Mouse (Mus musculus) midbrain, postnatal 0 days (tissue): ENCODE results near the gene Dhcr7. TPM values are rescaled to one million over a fixed set of nuclear protein-coding genes. Genes with fewer than 3 reads are reported as not detected.
A peak's percentile ranks its signal among the peaks of the same experiment; 100 is the strongest.

Experiments
- ATAC-seq: fragments of 200-750 bp; cut with Nextera tagmentation; 2 replicates; pipeline ENCODE4 v1.8.0; 2017; ENCODE audit warnings: moderate number of reproducible peaks, mild to moderate bottlenecking, moderate TSS enrichment, moderate library complexity; ENCODE audit not compliant: low FRiP score
- DNase-seq: peaks from one replicate; pipeline ENCODE4 v3.0.0-alpha.2; 2015; ENCODE audit warnings: low spot score
- H3K27ac ChIP-seq: fragments of 300-500 bp; sonication (generic); 2 replicates; pipeline ENCODE4 v1.5.1; 2014; ENCODE audit warnings: low read depth, mild to moderate bottlenecking, low read length, mixed read lengths
- H3K27me3 ChIP-seq: fragments of 300-500 bp; sonication (generic); 2 replicates; pipeline ENCODE4 v1.6.1; 2014; ENCODE audit warnings: low read length, control low read depth, mixed read lengths; ENCODE audit not compliant: insufficient read depth
- H3K36me3 ChIP-seq: fragments of 300-500 bp; sonication (generic); 2 replicates; pipeline ENCODE4 v1.6.1; 2014; ENCODE audit warnings: low read length, control low read depth, mixed read lengths; ENCODE audit not compliant: insufficient read depth
- H3K4me1 ChIP-seq: fragments of 300-500 bp; sonication (generic); 2 replicates; pipeline ENCODE4 v1.6.1; 2014; ENCODE audit warnings: mild to moderate bottlenecking, control low read depth, antibody characterized with exemption, low read length, mixed read lengths; ENCODE audit not compliant: insufficient read depth
- H3K4me2 ChIP-seq: fragments of 300-500 bp; sonication (generic); 2 replicates; pipeline ENCODE4 v1.6.1; 2014; ENCODE audit warnings: low read depth, mild to moderate bottlenecking, low read length, mixed read lengths; ENCODE audit not compliant: poor library complexity, severe bottlenecking
- H3K4me3 ChIP-seq: fragments of 300-500 bp; sonication (generic); 2 replicates; pipeline ENCODE4 v1.5.1; 2014; ENCODE audit warnings: low read depth, mild to moderate bottlenecking, low read length, moderate library complexity
- H3K9ac ChIP-seq: fragments of 300-500 bp; sonication (generic); replicated peaks from 2 replicates; pipeline ENCODE4 v1.6.1; 2014; ENCODE audit warnings: mild to moderate bottlenecking, low read length, moderate library complexity, mixed read lengths; ENCODE audit not compliant: poor library complexity, severe bottlenecking
- H3K9me3 ChIP-seq: fragments of 300-500 bp; sonication (generic); 2 replicates; pipeline ENCODE4 v1.6.1; 2016; ENCODE audit warnings: low read length, control low read depth
- CTCF ChIP-seq: IDR thresholded peaks from 2 replicates; pipeline ENCODE4 v1.5.1; 2016; ENCODE audit warnings: antibody characterized with exemption, mild to moderate bottlenecking
- WGBS: fragments of 180-500 bp; shearing (Covaris S2); extraction: QIAGEN DNeasy Blood & Tissue Kit; methylation state at CpG from one replicate; pipeline ENCODE4 v1.1.7; 2014; 5-methylcytosine and 5-hydroxymethylcytosine counted together
- polyA plus RNA-seq: library from polyadenylated mRNA; unstranded; fragments of >200 nt; fragmentation: Nextera tagmentation; extraction: Ambion mirVana; gene quantifications from 2 replicates; pipeline ENCODE4 v1.2.1, GENCODE M21; 2015
- total RNA-seq: library from RNA; depleted of rRNA; stranded (reverse); fragments of >200 nt; gene quantifications from 2 replicates; pipeline ENCODE4 v1.2.3, GENCODE M21; 2014

Gene Dhcr7
- total and polyA plus RNA-seq, 2 experiments from 2014 or later = 66.0 to 74.7 TPM

- TF ChIP-seq CTCF = no peak
- Histone ChIP-seq H3K27ac (no peak overlapping the region), H3K27me3 (no peaks in the 10 kb centered on the region), H3K4me3 (no peak overlapping the region), H3K9me3 (no peaks in the 10 kb centered on the region), H3K9ac (no peak overlapping the region), H3K4me2 (no peak overlapping the region), H3K4me1 (no peaks in the 10 kb centered on the region), H3K36me3 (peaks cover 12% of the 10 kb centered on the region)
- ATAC-seq (no peak), DNase-seq (no peak)
- WGBS = 77% methylated on average over 6 of the region's 6 CpGs
Measured at GRCm38 (mm10) chr7:143792336-143792985, 30.5 kb upstream of the Dhcr7 start.

GRCm38 (mm10) chr7:143793121-143793520 is 29.8 kb upstream of the Dhcr7 start:
- no peak overlapping the region for H3K27ac ChIP-seq
- no peak overlapping the region for H3K4me3 ChIP-seq
- peaks cover 18% of the 10 kb centered on the region for H3K36me3 ChIP-seq
- H3K4me2 ChIP-seq = no peak overlapping the region
- DNase-seq (peak; percentile 14), ATAC-seq (no peak)
- H3K9ac ChIP-seq = no peak overlapping the region
- no peaks in the 10 kb centered on the region for H3K4me1 ChIP-seq
- TF ChIP-seq CTCF = peak; percentile 60
- H3K9me3 ChIP-seq = no peaks in the 10 kb centered on the region
- WGBS = 54% methylated on average over 4 of the region's 4 CpGs
- no peaks in the 10 kb centered on the region for H3K27me3 ChIP-seq

- ATAC-seq = no peak
- H3K9ac ChIP-seq = no peak overlapping the region
- no peak for TF ChIP-seq CTCF
- H3K9me3 ChIP-seq = no peaks in the 10 kb centered on the region
- DNase-seq = no peak
- peaks cover 48% of the 10 kb centered on the region for H3K36me3 ChIP-seq
- WGBS = 85% methylated on average over 4 of the region's 4 CpGs
- no peak overlapping the region for H3K27ac ChIP-seq
- H3K27me3 ChIP-seq = no peaks in the 10 kb centered on the region
- H3K4me1 ChIP-seq = no peaks in the 10 kb centered on the region
- H3K4me3 ChIP-seq = no peak overlapping the region
- no peak overlapping the region for H3K4me2 ChIP-seq
Measured at GRCm38 (mm10) chr7:143798783-143799182, 24.2 kb upstream of the Dhcr7 start.

- no peaks in the 10 kb centered on the region for H3K27me3 ChIP-seq
- H3K4me2 ChIP-seq = no peak overlapping the region
- 91% methylated on average over 1 of the region's 1 CpGs for WGBS
- peaks cover 47% of the 10 kb centered on the region for H3K36me3 ChIP-seq
- H3K27ac ChIP-seq = no peak overlapping the region
- no peak overlapping the region for H3K4me3 ChIP-seq
- TF ChIP-seq CTCF = no peak
- no peaks in the 10 kb centered on the region for H3K9me3 ChIP-seq
- DNase-seq (no peak), ATAC-seq (no peak)
- no peak overlapping the region for H3K9ac ChIP-seq
- no peaks in the 10 kb centered on the region for H3K4me1 ChIP-seq
Measured at GRCm38 (mm10) chr7:143800770-143801169, 22.2 kb upstream of the Dhcr7 start.

- Histone ChIP-seq H3K4me1 (no peaks in the 10 kb centered on the region), H3K9me3 (no peaks in the 10 kb centered on the region), H3K27me3 (no peaks in the 10 kb centered on the region), H3K9ac (no peak overlapping the region), H3K4me3 (no peak overlapping the region), H3K4me2 (no peak overlapping the region), H3K36me3 (peaks cover 54% of the 10 kb centered on the region), H3K27ac (no peak overlapping the region)
- TF ChIP-seq CTCF = no peak
- ATAC-seq (no peak), DNase-seq (no peak)
- WGBS = 91% methylated on average over 8 of the region's 8 CpGs
Measured at GRCm38 (mm10) chr7:143801195-143802065, 21.5 kb upstream of the Dhcr7 start.

GRCm38 (mm10) chr7:143805199-143805624 is 17.7 kb upstream of the Dhcr7 start:
- Histone ChIP-seq H3K9ac (no peak overlapping the region), H3K27me3 (no peaks in the 10 kb centered on the region), H3K4me1 (no peaks in the 10 kb centered on the region), H3K9me3 (no peaks in the 10 kb centered on the region), H3K4me3 (no peak overlapping the region), H3K36me3 (peaks cover 38% of the 10 kb centered on the region), H3K4me2 (no peak overlapping the region), H3K27ac (no peak overlapping the region)
- TF ChIP-seq CTCF = no peak
- 69% methylated on average over 5 of the region's 5 CpGs for whole genome bisulfite sequencing
- DNase-seq = peak; percentile 76
- no peak for ATAC-seq
